Mouse (Mus musculus) c-Kit-positive CD71-negative TER-119-negative erythroid progenitor cells, embryonic 14.5 days (primary cell): ENCODE results near the gene Tmem245.

Experiments
- DNase-seq: peaks from one replicate; pipeline ENCODE4 v3.0.0-alpha.2; 2013; ENCODE audit warnings: low read depth

Tmem245 gene

GRCm38 (mm10) chr4:56865003-56865511 is 82.2 kb downstream of the Tmem245 start, which contains the start of gene Ctnnal1:
Ctnnal1 (minus strand) TSS chr4:56865188.
- peak; percentile 80 for DNase-seq

GRCm38 (mm10) chr4:56864417-56865001 is 82.7 kb downstream of the Tmem245 start:
- DNase-seq: no peak

- no peak for DNase-seq
Observed at GRCm38 (mm10) chr4:56864016-56864415, 83.2 kb downstream of the Tmem245 start.

GRCm38 (mm10) chr4:56861551-56861950 is 85.7 kb downstream of the Tmem245 start:
- DNase-seq: no peak

- no peak for DNase-seq
Observed at GRCm38 (mm10) chr4:56858733-56859132, 88.5 kb downstream of the Tmem245 start.

- DNase-seq: no peak
Observed at GRCm38 (mm10) chr4:56856371-56856949, 90.8 kb downstream of the Tmem245 start.

- no peak for DNase-seq
Observed at GRCm38 (mm10) chr4:56855935-56856334, 91.3 kb downstream of the Tmem245 start.

GRCm38 (mm10) chr4:56850724-56851123 is 96.5 kb downstream of the Tmem245 start:
- DNase-seq: no peak

GRCm38 (mm10) chr4:56848044-56848443 is 99.2 kb downstream of the Tmem245 start:
- DNase-seq: no peak

- no peak for DNase-seq
Observed at GRCm38 (mm10) chr4:56847400-56847799, 99.8 kb downstream of the Tmem245 start.

- DNase-seq: no peak
Observed at GRCm38 (mm10) chr4:56845896-56846533, 101.2 kb downstream of the Tmem245 start.

GRCm38 (mm10) chr4:56844911-56845310 is 102.3 kb downstream of the Tmem245 start:
- DNase-seq: no peak

- no peak for DNase-seq
Observed at GRCm38 (mm10) chr4:56843963-56844362, 103.3 kb downstream of the Tmem245 start.

GRCm38 (mm10) chr4:56842501-56842900 is 104.7 kb downstream of the Tmem245 start:
- no peak for DNase-seq

GRCm38 (mm10) chr4:56840297-56840696 is 106.9 kb downstream of the Tmem245 start:
- no peak for DNase-seq

- DNase-seq: no peak
Observed at GRCm38 (mm10) chr4:56837661-56838060, 109.6 kb downstream of the Tmem245 start.

- no peak for DNase-seq
Observed at GRCm38 (mm10) chr4:56831998-56832397, 115.2 kb downstream of the Tmem245 start.

- DNase-seq: no peak
Observed at GRCm38 (mm10) chr4:56831013-56831609, 116.1 kb downstream of the Tmem245 start.

- no peak for DNase-seq
Observed at GRCm38 (mm10) chr4:56829511-56829921, 117.7 kb downstream of the Tmem245 start.

- DNase-seq: no peak
Observed at GRCm38 (mm10) chr4:56828932-56829331, 118.3 kb downstream of the Tmem245 start.

GRCm38 (mm10) chr4:56824231-56824630 is 123.0 kb downstream of the Tmem245 start:
- DNase-seq: no peak

- no peak for DNase-seq
Observed at GRCm38 (mm10) chr4:56820017-56820550, 127.2 kb downstream of the Tmem245 start.
